Mouse (Mus musculus) kidney, postnatal 10 days (tissue): ENCODE results near the gene Islr.
A peak's percentile ranks its signal among the peaks of the same experiment; 100 is the strongest.

Source experiments
- DNase-seq: peaks from one replicate; pipeline ENCODE4 v3.0.0; 2021; ENCODE audit warnings: mixed read lengths

Islr gene

GRCm38 (mm10) chr9:58150733-58151361 lies 53.3 kb downstream of the Islr start:
- DNase-seq, result peak; percentile 44

- no peak for DNase-seq
Observed at GRCm38 (mm10) chr9:58148806-58149205, 55.3 kb downstream of the Islr start.

GRCm38 (mm10) chr9:58145417-58145816 lies 58.7 kb downstream of the Islr start:
- no peak for DNase-seq

GRCm38 (mm10) chr9:58144664-58145063 lies 59.4 kb downstream of the Islr start:
- no peak for DNase-seq

- DNase-seq, result peak; percentile 76
Observed at GRCm38 (mm10) chr9:58143419-58143818, 60.7 kb downstream of the Islr start.

GRCm38 (mm10) chr9:58139947-58140346 lies 64.2 kb downstream of the Islr start:
- DNase-seq, result peak; percentile 43

GRCm38 (mm10) chr9:58135921-58136321 lies 68.2 kb downstream of the Islr start:
- no peak for DNase-seq

- no peak for DNase-seq
Observed at GRCm38 (mm10) chr9:58134906-58135305, 69.2 kb downstream of the Islr start.

- DNase-seq, result no peak
Observed at GRCm38 (mm10) chr9:58133893-58134884, 69.9 kb downstream of the Islr start.

GRCm38 (mm10) chr9:58131735-58132134 lies 72.4 kb downstream of the Islr start:
- DNase-seq, result no peak

GRCm38 (mm10) chr9:58130909-58131308 lies 73.2 kb downstream of the Islr start:
- DNase-seq, result peak; percentile 35

- no peak for DNase-seq
Observed at GRCm38 (mm10) chr9:58129508-58129907, 74.6 kb downstream of the Islr start.

GRCm38 (mm10) chr9:58128926-58129413 lies 75.1 kb downstream of the Islr start:
- DNase-seq, result no peak

GRCm38 (mm10) chr9:58125811-58126210 lies 78.3 kb downstream of the Islr start:
- no peak for DNase-seq

GRCm38 (mm10) chr9:58125085-58125484 lies 79.0 kb downstream of the Islr start:
- no peak for DNase-seq

- DNase-seq, result no peak
Observed at GRCm38 (mm10) chr9:58118671-58119070, 85.4 kb downstream of the Islr start, which contains the start of gene Ccdc33. Gene Ccdc33 (minus strand): TSS chr9:58118823.

GRCm38 (mm10) chr9:58116024-58116651 lies 88.0 kb downstream of the Islr start:
- no peak for DNase-seq

- no peak for DNase-seq
Observed at GRCm38 (mm10) chr9:58115297-58115925, 88.7 kb downstream of the Islr start.

- no peak for DNase-seq
Observed at GRCm38 (mm10) chr9:58114019-58114418, 90.1 kb downstream of the Islr start.

- DNase-seq, result peak; percentile 45
Observed at GRCm38 (mm10) chr9:58113279-58113884, 90.7 kb downstream of the Islr start.

GRCm38 (mm10) chr9:58112866-58113278 lies 91.2 kb downstream of the Islr start:
- peak; percentile 76 for DNase-seq

- no peak for DNase-seq
Observed at GRCm38 (mm10) chr9:58112321-58112751, 91.8 kb downstream of the Islr start.
